In the genomic region with DNA sequence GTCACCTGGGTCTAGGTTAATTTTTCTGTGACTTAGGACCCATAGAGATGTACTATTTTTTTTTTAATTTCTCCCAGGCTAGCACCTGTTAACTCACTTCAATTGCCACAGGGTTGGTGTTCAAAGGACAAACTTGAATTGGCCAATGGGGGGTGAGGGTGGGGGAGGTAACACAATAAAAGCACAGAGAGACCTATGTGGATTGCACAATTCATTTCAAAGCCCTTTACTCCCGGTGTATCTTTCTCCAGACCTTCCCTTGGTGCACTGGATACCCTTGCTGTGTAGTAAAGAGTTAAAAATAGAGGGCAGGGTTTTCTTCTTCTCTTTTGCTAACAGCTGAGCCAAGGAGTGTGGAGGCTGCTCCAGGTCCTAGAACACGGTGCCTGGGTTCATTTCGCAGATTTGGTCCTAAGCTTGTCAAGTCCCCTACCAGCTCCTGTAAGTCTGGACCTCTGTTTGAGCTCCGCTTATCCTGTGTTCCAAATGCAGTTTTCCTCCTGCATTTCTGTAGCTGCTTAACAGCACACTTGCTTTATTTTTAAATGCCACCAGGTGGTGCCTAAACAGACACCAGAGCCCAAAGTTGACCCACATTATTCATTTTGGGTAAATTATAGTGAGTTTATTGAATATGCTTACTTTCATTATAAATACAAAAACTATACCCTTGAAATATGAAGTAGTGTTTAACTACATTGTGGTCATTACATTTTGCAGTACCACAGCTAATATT, we compare ENCODE assay signal across 11 mouse cellular contexts. TPM values are rescaled to one million over a fixed set of nuclear protein-coding genes. Genes with fewer than 3 reads are reported as not detected.
A peak's percentile ranks its signal among the peaks of the same experiment; 100 is the strongest.
DNase-seq lines count a peak whose midpoint lies in the region; TF ChIP-seq lines count a peak whose summit lies in the region.
"Had no signal": no experiment of that assay in that cellular context is flagged by ENCODE, and none has a peak within 500 bp of the region (broad histone marks: within the 10 kb centered on the region; RNA-seq: fewer than 3 reads in every experiment).

No protein-coding gene starts in this region.

- 38% methylated on average over 4 of the region's 4 CpGs for WGBS in liver, adult 2 months

- peaks cover 5% of the 10 kb centered on the region; the same call in 1 of the 2 replicates for H3K4me1 ChIP-seq in liver, adult 2 months (ENCODE audit: control insufficient read depth, insufficient read depth, low read length)
- H3K4me1 ChIP-seq: embryonic facial prominence, embryonic 12.5 days; forebrain, embryonic 15.5 days; neural tube, embryonic 13.5 days had no signal

- TF ChIP-seq POLR2A in liver, adult 2 months (IDR thresholded peaks at IDR 0.05; ENCODE audit: extremely low read depth, insufficient read depth, low read length): no peak

- peak; percentile 70 for TF ChIP-seq CTCF in layer of hippocampus, adult 2 months (conservative IDR thresholded peaks at IDR 0.05)
- no peak for TF ChIP-seq CTCF in liver, adult 2 months (IDR thresholded peaks at IDR 0.05; ENCODE audit: low read depth, low read length)

- no peaks in the 10 kb centered on the region for H3K27me3 ChIP-seq in liver, adult 2 months (ENCODE audit: control insufficient read depth, insufficient read depth, low read length)
- H3K27me3 ChIP-seq: embryonic facial prominence, embryonic 12.5 days; forebrain, embryonic 15.5 days; neural tube, embryonic 13.5 days had no signal

- no peak overlapping the region for H3K27ac ChIP-seq in layer of hippocampus, adult 2 months
- H3K27ac ChIP-seq in liver, adult 2 months (replicated peaks; ENCODE audit: insufficient read depth, low read depth, low read length): no peak overlapping the region
- H3K27ac ChIP-seq: embryonic facial prominence, embryonic 12.5 days; neural tube, embryonic 13.5 days had no signal

- H3K4me3 ChIP-seq in layer of hippocampus, adult 2 months: no peak overlapping the region
- H3K4me3 ChIP-seq in liver, adult 2 months (ENCODE audit: insufficient read depth, low read depth, low read length): no peak overlapping the region
- H3K4me3 ChIP-seq: embryonic facial prominence, embryonic 12.5 days; forebrain, embryonic 15.5 days; neural tube, embryonic 13.5 days had no signal

- DNase-seq in cerebellum, adult 9-10 months: peak; percentile 29
- no peak for DNase-seq in cerebellum, postnatal 10 days
- no peak for DNase-seq in layer of hippocampus, adult 2 months (ENCODE audit: low spot score in 2 of 2)
- DNase-seq in layer of hippocampus, postnatal 25 days (ENCODE audit: extremely low spot score in 1 of 2, low spot score in 1 of 2): no peak
- DNase-seq in CD4-positive helper T cell, adult 2 months (ENCODE audit: low read depth, low spot score): peak; percentile 4
- peak; percentile 64 for DNase-seq in liver, adult 2 months (ENCODE audit: extremely low read depth, low read depth, low spot score)
- DNase-seq in embryo, embryonic 10.5 days (ENCODE audit: low spot score): no peak
- DNase-seq in urinary bladder, postnatal 4 days (ENCODE audit: low spot score in 2 of 2): no peak

- no peaks in the 10 kb centered on the region for H3K79me2 ChIP-seq in liver, adult 2 months (ENCODE audit: control insufficient read depth, insufficient read depth, low read length)

- H3K36me3 ChIP-seq in liver, adult 2 months (ENCODE audit: control insufficient read depth, insufficient read depth, low read length): no peaks in the 10 kb centered on the region
- H3K36me3 ChIP-seq: embryonic facial prominence, embryonic 12.5 days; forebrain, embryonic 15.5 days; neural tube, embryonic 13.5 days had no signal

- no peak overlapping the region for H3K9ac ChIP-seq in liver, adult 2 months (ENCODE audit: low read depth, low read length)
- H3K9ac ChIP-seq: embryonic facial prominence, embryonic 12.5 days; forebrain, embryonic 15.5 days; neural tube, embryonic 13.5 days had no signal

RNA-seq across cellular contexts. Expression of gene Cers6, which starts 38.9 kb away (rescaled TPM):
- 10 to 100 TPM; 92.2 to 97.2 TPM for total RNA-seq in layer of hippocampus, adult 2 months (2021)
- 10 to 100 TPM; 85.9 to 94.3 TPM for total RNA-seq in layer of hippocampus, postnatal 25 days (2021)
- 16.0 and 19.9 TPM in 2 replicates for total RNA-seq in liver, adult 2 months (2014; rRNA removed)
- 3.9 and 4.6 TPM in 2 replicates for polyA plus RNA-seq in liver, adult 2 months (2012; rRNA removed)

Comparison
In these comparisons a context has a peak if more than half of its experiments do, and no peak if none do; other contexts are left out.
1. DNase-seq: peak in cerebellum, adult 9-10 months (single experiment), CD4-positive helper T cell, adult 2 months (single experiment) and liver, adult 2 months (single experiment); none in cerebellum, postnatal 10 days (0 of 2), layer of hippocampus, adult 2 months (0 of 2), layer of hippocampus, postnatal 25 days (0 of 2), embryo, embryonic 10.5 days (single experiment) and urinary bladder, postnatal 4 days (0 of 2).